Mouse (Mus musculus): ENCODE data around the gene Trappc3l.

GRCm38 (mm10) chr10:34150454-34150853 lies 113.1 kb downstream of the Trappc3l start:
- TF ChIP-seq CTCF (IDR thresholded peaks at IDR 0.05; ENCODE audit: borderline replicate concordance, control insufficient read depth, extremely low read depth, insufficient read depth, low read length, poor library complexity) (no peak), POLR2A (IDR thresholded peaks at IDR 0.05; ENCODE audit: control insufficient read depth, extremely low read depth, insufficient read depth, low read length, poor library complexity) (no peak)
